Mouse (Mus musculus): ENCODE measurements around the gene Tbc1d22a. TPM values are rescaled to one million over a fixed set of nuclear protein-coding genes. Genes with fewer than 3 reads are reported as not detected.

Tbc1d22a gene
- polyA plus RNA-seq, 1 experiment, result 56.5 TPM

GRCm38 (mm10) chr15:86231831-86232512 lies 17.7 kb downstream of the Tbc1d22a start:
- no peaks in the 10 kb centered on the region for H3K36me3 ChIP-seq (ENCODE audit: control insufficient read depth, insufficient read depth, low read length)
- no peak overlapping the region for H3K27ac ChIP-seq (ENCODE audit: control insufficient read depth, insufficient read depth, low read length)
- no peak for DNase-seq
- no peak for TF ChIP-seq CTCF (IDR thresholded peaks at IDR 0.05; ENCODE audit: borderline replicate concordance, control insufficient read depth, extremely low read depth, insufficient read depth, low read length, poor library complexity)
- TF ChIP-seq POLR2A (IDR thresholded peaks at IDR 0.05; ENCODE audit: control insufficient read depth, extremely low read depth, insufficient read depth, low read length, poor library complexity), result no peak
- 85% methylated on average over 7 of the region's 7 CpGs for WGBS
- H3K4me3 ChIP-seq (ENCODE audit: control insufficient read depth, insufficient read depth, low read length), result no peak overlapping the region
- no peaks in the 10 kb centered on the region for H3K27me3 ChIP-seq (ENCODE audit: control insufficient read depth, insufficient read depth, low read length)
- H3K4me1 ChIP-seq (replicated peaks; ENCODE audit: control insufficient read depth, insufficient read depth, low read length), result peaks cover 33% of the 10 kb centered on the region

GRCm38 (mm10) chr15:86234001-86234400 lies 19.7 kb downstream of the Tbc1d22a start:
- WGBS, result 53% methylated on average over 5 of the region's 5 CpGs
- no peaks in the 10 kb centered on the region for H3K27me3 ChIP-seq (ENCODE audit: control insufficient read depth, insufficient read depth, low read length)
- no peak for DNase-seq
- no peak overlapping the region for H3K4me3 ChIP-seq (ENCODE audit: control insufficient read depth, insufficient read depth, low read length)
- H3K36me3 ChIP-seq (ENCODE audit: control insufficient read depth, insufficient read depth, low read length), result no peaks in the 10 kb centered on the region; the same call in 1 of the 2 replicates
- peak overlapping the region; percentile 66 for H3K27ac ChIP-seq (ENCODE audit: control insufficient read depth, insufficient read depth, low read length)
- peaks cover 35% of the 10 kb centered on the region for H3K4me1 ChIP-seq (replicated peaks; ENCODE audit: control insufficient read depth, insufficient read depth, low read length)
- TF ChIP-seq CTCF (IDR thresholded peaks at IDR 0.05; ENCODE audit: borderline replicate concordance, control insufficient read depth, extremely low read depth, insufficient read depth, low read length, poor library complexity), result no peak
- TF ChIP-seq POLR2A (IDR thresholded peaks at IDR 0.05; ENCODE audit: control insufficient read depth, extremely low read depth, insufficient read depth, low read length, poor library complexity), result no peak

GRCm38 (mm10) chr15:86234517-86235441 lies 20.5 kb downstream of the Tbc1d22a start:
- Histone ChIP-seq H3K27ac (ENCODE audit: control insufficient read depth, insufficient read depth, low read length) (peak overlapping the region; percentile 66), H3K4me1 (replicated peaks; ENCODE audit: control insufficient read depth, insufficient read depth, low read length) (peaks cover 32% of the 10 kb centered on the region), H3K27me3 (ENCODE audit: control insufficient read depth, insufficient read depth, low read length) (no peaks in the 10 kb centered on the region), H3K36me3 (ENCODE audit: control insufficient read depth, insufficient read depth, low read length) (no peaks in the 10 kb centered on the region; the same call in 1 of the 2 replicates), H3K4me3 (ENCODE audit: control insufficient read depth, insufficient read depth, low read length) (no peak overlapping the region)
- 31% methylated on average over 22 of the region's 22 CpGs for WGBS
- peak; percentile 41 for DNase-seq
- TF ChIP-seq POLR2A (IDR thresholded peaks at IDR 0.05; ENCODE audit: control insufficient read depth, extremely low read depth, insufficient read depth, low read length, poor library complexity) (no peak), CTCF (IDR thresholded peaks at IDR 0.05; ENCODE audit: borderline replicate concordance, control insufficient read depth, extremely low read depth, insufficient read depth, low read length, poor library complexity) (no peak)

GRCm38 (mm10) chr15:86236252-86236651 lies 22.0 kb downstream of the Tbc1d22a start:
- H3K36me3 ChIP-seq (ENCODE audit: control insufficient read depth, insufficient read depth, low read length), result peaks cover 4% of the 10 kb centered on the region
- TF ChIP-seq POLR2A (IDR thresholded peaks at IDR 0.05; ENCODE audit: control insufficient read depth, extremely low read depth, insufficient read depth, low read length, poor library complexity), result no peak
- TF ChIP-seq CTCF (IDR thresholded peaks at IDR 0.05; ENCODE audit: borderline replicate concordance, control insufficient read depth, extremely low read depth, insufficient read depth, low read length, poor library complexity), result peak; percentile 83; the same call in 1 of the 2 replicates
- H3K4me1 ChIP-seq (replicated peaks; ENCODE audit: control insufficient read depth, insufficient read depth, low read length), result peaks cover 32% of the 10 kb centered on the region
- DNase-seq, result peak; percentile 77
- no peak overlapping the region for H3K27ac ChIP-seq (ENCODE audit: control insufficient read depth, insufficient read depth, low read length)
- H3K4me3 ChIP-seq (ENCODE audit: control insufficient read depth, insufficient read depth, low read length), result no peak overlapping the region
- WGBS, result 28% methylated on average over 4 of the region's 4 CpGs
- H3K27me3 ChIP-seq (ENCODE audit: control insufficient read depth, insufficient read depth, low read length), result no peaks in the 10 kb centered on the region

- TF ChIP-seq POLR2A (IDR thresholded peaks at IDR 0.05; ENCODE audit: control insufficient read depth, extremely low read depth, insufficient read depth, low read length, poor library complexity), result no peak
- TF ChIP-seq CTCF (IDR thresholded peaks at IDR 0.05; ENCODE audit: borderline replicate concordance, control insufficient read depth, extremely low read depth, insufficient read depth, low read length, poor library complexity), result no peak
- Histone ChIP-seq H3K4me3 (ENCODE audit: control insufficient read depth, insufficient read depth, low read length) (no peak overlapping the region), H3K27ac (ENCODE audit: control insufficient read depth, insufficient read depth, low read length) (no peak overlapping the region), H3K27me3 (ENCODE audit: control insufficient read depth, insufficient read depth, low read length) (no peaks in the 10 kb centered on the region), H3K36me3 (ENCODE audit: control insufficient read depth, insufficient read depth, low read length) (peaks cover 7% of the 10 kb centered on the region), H3K4me1 (replicated peaks; ENCODE audit: control insufficient read depth, insufficient read depth, low read length) (peaks cover 30% of the 10 kb centered on the region)
- 75% methylated on average over 3 of the region's 3 CpGs for WGBS
- no peak for DNase-seq
Observed at GRCm38 (mm10) chr15:86238076-86238475, 23.8 kb downstream of the Tbc1d22a start.

GRCm38 (mm10) chr15:86239068-86239467 lies 24.8 kb downstream of the Tbc1d22a start:
- Histone ChIP-seq H3K4me1 (replicated peaks; ENCODE audit: control insufficient read depth, insufficient read depth, low read length) (peaks cover 23% of the 10 kb centered on the region), H3K27me3 (ENCODE audit: control insufficient read depth, insufficient read depth, low read length) (no peaks in the 10 kb centered on the region), H3K27ac (ENCODE audit: control insufficient read depth, insufficient read depth, low read length) (no peak overlapping the region), H3K4me3 (ENCODE audit: control insufficient read depth, insufficient read depth, low read length) (no peak overlapping the region), H3K36me3 (ENCODE audit: control insufficient read depth, insufficient read depth, low read length) (peaks cover 7% of the 10 kb centered on the region)
- DNase-seq, result no peak
- WGBS, result 63% methylated on average over 6 of the region's 6 CpGs
- TF ChIP-seq CTCF (IDR thresholded peaks at IDR 0.05; ENCODE audit: borderline replicate concordance, control insufficient read depth, extremely low read depth, insufficient read depth, low read length, poor library complexity), result no peak
- TF ChIP-seq POLR2A (IDR thresholded peaks at IDR 0.05; ENCODE audit: control insufficient read depth, extremely low read depth, insufficient read depth, low read length, poor library complexity), result no peak

Measured in thymus, adult 2 months (tissue).